Mouse (Mus musculus) layer of hippocampus, adult 2 months (tissue): ENCODE measurements around the gene Rtp4. TPM values are rescaled to one million over a fixed set of nuclear protein-coding genes. Genes with fewer than 3 reads are reported as not detected.
A peak's percentile ranks its signal among the peaks of the same experiment; 100 is the strongest.

Source experiments
- DNase-seq, 2 experiments: peaks; one replicate each; pipeline ENCODE4 v3.0.0; 2022; ENCODE audit warnings: low spot score in 2 of 2
- H3K27ac ChIP-seq: fragments of 200-600 bp; 2 replicates; pipeline ENCODE4 v1.8.1; 2022
- H3K4me3 ChIP-seq: fragments of 200-600 bp; 2 replicates; pipeline ENCODE4 v1.8.1; 2022; ENCODE audit warnings: mild to moderate bottlenecking
- CTCF ChIP-seq: fragments of 200-600 bp; conservative IDR thresholded peaks from 2 replicates; pipeline ENCODE4 v1.8.1; 2022; ENCODE audit warnings: antibody characterized with exemption, mild to moderate bottlenecking, moderate library complexity
- total RNA-seq, 2 experiments: library from RNA; stranded (reverse); gene quantifications; 2 replicates each; pipeline ENCODE4 v1.2.3; 2021

The Rtp4 gene
- total RNA-seq, 2 experiments from 2014 or later = 1.6 to 1.9 TPM

DNA sequence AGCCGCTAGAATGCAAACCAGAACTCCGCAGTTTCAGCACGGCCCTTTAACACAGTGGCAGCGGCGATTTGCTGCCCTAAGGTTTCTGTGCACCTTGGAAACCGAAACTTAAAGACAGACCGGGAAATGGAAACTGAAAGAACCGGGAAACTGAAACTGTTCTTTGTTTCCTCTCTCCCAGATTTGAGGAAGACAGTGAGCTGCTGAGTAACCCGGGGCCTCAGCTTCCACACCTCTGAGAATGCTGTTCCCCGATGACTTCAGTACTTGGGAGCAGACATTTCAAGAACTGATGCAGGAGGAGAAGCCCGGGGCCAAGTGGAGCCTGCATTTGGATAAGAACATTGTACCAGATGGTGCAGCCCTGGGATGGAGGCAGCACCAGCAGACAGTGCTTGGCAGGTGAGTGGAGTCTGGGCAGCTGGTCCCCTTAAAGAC is 89.7 kb downstream of the Rtp4 start:
- TF ChIP-seq CTCF = no peak
- DNase-seq = peak in 1 of 2 experiments; percentile 23
- H3K4me3 ChIP-seq = peak overlapping the region; percentile 48
- H3K27ac ChIP-seq = peak overlapping the region; percentile 68

DNA sequence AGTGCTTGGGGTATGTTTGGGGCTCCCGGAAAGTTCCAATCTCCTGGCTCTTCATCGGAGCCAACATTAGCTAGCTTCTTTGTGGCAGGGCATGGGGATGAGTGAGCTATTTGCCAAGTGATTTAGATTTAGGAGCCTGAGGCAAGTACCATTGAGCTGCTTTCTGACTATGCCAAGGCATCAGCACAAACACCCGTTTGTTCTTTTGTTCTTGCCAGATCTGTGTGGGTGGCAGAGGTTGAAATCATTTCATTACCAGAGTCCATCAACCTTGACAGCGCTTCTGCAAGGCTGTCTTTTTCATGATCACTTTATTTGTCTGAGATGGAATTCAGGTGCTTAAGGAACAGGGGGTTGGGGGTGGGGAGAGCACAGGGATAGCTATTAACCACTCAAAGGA is 104.1 kb downstream of the Rtp4 start:
- DNase-seq = no peak
- TF ChIP-seq CTCF = no peak
- no peak overlapping the region for H3K27ac ChIP-seq
- H3K4me3 ChIP-seq = no peak overlapping the region

DNA sequence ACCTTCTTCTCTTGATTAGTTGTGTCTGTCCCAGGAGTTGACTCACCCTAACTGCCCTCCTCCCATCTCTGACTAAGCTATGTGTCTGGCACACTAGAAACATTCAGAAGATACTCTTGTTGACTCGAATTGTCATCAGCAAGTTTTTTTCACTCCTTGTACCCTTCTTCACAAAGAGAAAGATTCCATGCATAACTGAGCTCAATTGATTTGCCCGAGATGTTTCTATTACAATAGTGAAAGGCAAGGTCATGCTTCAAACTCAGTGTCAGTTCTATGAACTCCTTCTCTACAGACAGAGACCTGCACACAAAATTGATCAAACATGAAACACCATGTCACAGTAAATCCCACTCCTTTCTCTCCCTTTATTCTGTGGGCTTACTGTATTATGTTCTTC is 111.4 kb downstream of the Rtp4 start:
- Histone ChIP-seq H3K4me3 (no peak overlapping the region), H3K27ac (no peak overlapping the region)
- DNase-seq = no peak
- TF ChIP-seq CTCF = no peak

DNA sequence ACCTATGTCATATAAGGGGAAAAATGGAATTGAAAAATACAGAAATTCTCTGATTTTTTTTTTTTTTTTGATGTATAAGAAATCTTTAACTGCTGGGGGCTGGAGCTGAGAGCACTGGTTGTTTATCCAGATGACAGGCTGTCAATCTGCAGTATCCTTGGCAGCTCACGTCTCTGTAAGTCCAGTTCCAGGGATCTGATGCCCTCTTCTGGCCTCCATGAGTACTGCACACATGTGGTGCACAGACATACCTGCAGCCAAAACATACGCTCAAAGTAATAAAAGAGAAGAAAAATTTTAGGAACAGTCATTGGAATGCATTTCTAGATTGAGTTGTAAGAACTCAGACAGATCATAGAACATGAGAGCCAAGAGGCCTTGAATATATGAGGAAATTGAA is 112.6 kb downstream of the Rtp4 start:
- DNase-seq = no peak
- H3K27ac ChIP-seq = no peak overlapping the region
- TF ChIP-seq CTCF = peak; percentile 60
- H3K4me3 ChIP-seq = no peak overlapping the region

DNA sequence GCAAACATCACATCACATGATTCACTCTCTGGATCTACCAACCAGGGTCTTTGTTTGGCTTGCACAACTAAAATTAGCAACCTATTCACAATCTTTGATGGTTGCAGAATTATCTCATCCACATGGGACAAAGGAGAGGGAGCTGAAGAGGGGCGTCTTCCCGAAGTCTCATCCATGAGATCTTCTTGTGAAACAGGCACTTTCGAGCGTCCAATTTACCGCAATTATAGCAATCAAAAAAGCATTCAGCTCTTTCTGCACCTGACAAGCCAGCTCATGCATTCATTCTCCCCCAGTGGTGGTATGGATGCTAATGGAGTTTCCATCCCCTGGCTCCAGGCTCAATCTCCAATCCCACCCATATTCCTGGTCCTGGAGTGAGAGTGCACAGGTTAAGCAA is 132.9 kb downstream of the Rtp4 start:
- no peak for TF ChIP-seq CTCF
- no peak for DNase-seq

DNA sequence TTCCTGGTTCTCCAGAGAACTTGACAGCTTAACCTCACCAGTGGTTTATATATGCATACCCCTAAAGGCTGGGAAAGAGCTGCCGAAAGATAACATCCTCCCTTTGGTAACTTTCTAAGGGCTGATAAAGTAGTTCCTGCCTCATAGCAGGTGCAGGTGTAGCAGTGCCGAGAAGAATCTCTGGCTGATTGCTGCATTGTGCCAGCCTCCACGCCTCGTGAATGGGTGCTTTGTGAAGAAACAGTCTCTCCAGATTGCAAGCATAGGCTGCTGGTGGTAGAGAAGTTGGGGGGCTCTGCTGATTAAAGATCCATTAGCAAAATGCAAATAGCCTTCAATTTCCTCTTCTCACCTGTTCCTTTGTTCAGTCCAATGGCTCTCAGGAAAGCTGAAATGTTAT is 133.4 kb downstream of the Rtp4 start:
- H3K4me3 ChIP-seq = no peak overlapping the region
- H3K27ac ChIP-seq = no peak overlapping the region
- no peak for TF ChIP-seq CTCF
- DNase-seq = no peak

More for the DNA sequence above, 132.9 kb downstream of the Rtp4 start:
- no peak overlapping the region for H3K4me3 ChIP-seq
- no peak overlapping the region for H3K27ac ChIP-seq

DNA sequence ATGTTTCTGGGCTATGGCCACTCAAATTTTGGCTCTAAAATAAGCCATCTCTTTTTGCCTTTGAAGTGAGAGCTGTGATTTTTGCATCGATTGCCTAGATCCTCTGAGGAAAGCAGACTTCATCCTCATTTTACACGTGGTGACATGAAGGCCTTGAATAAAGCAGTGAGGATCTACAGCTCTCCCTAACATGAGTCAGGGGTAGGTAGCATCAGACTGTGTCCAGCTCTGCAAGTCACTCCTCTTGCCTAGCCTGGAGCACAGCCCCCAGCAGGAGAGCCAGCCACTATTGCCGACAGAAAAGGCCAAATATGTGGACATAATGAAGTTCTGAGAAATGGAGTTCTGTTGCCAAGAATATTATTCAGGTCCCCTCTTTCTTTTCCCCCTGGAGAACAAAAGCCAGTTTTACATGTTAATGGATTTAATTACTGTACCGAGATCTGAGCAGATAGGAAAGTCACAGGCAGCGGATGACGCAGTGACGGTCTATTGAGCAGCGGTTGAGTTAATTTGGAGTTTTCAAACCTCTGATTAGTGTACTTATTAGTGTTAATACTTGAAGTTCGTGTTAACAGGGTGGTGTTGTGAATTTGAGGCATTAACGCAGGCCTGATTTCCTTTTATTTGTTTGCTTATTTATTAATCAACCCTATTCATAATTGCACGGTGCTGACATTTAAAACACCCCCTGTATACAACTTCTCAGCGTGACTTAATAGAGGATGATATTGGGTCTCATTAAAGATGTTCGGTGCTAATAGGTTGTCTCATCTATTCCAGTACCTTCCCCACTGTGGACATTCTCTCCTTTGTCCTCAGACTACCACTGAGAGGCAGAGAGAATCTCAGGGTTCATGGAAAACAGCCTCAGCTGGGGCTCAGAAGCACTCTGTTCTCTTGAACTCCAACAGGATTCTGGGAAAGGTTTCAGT is 139.8 kb downstream of the Rtp4 start:
- H3K4me3 ChIP-seq = no peak overlapping the region
- H3K27ac ChIP-seq = no peak overlapping the region
- TF ChIP-seq CTCF = no peak
- no peak for DNase-seq

Other genes with a start within 250 kb of the Rtp4 start
- gene Rtp1, start 91.2 kb upstream of the Rtp4 start, total RNA-seq = under 1 TPM; 0.23 to 0.52 TPM
- 10 to 100 TPM; 12.4 to 12.6 TPM for gene Masp1, start 524 bp downstream of the Rtp4 start, total RNA-seq